16 mouse cellular contexts compared by ENCODE assay signal in the genomic region with DNA sequence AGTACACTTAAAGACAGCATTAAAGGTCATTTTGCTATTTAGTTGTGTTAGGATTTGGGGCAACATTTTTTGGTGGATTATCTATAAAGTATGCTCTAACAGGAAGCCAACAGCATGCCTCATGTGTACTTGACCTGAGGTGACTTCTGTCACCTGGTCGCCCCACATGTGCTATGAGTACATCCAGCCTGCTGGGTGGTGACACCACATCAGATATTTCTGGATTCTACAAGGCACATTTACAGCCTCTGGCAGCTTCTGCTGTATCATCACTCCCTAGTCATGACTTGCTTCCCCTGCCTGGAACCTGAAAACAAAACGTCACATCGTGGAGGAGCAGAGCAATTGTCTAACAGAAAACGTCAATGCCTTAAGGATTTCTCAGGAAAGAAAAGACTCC.
A peak's percentile ranks its signal among the peaks of the same experiment; 100 is the strongest.
DNase-seq lines count a peak whose midpoint lies in the region; ATAC-seq and TF ChIP-seq lines count a peak whose summit lies in the region.
"Had no signal": no experiment of that assay in that cellular context is flagged by ENCODE, and none has a peak within 500 bp of the region (broad histone marks: within the 10 kb centered on the region; RNA-seq: fewer than 3 reads in every experiment).

No protein-coding gene starts in this region.

- no peak overlapping the region for H3K4me2 ChIP-seq in heart, embryonic 11.5 days
- H3K4me2 ChIP-seq: embryonic facial prominence, embryonic 12.5 days; forebrain, embryonic 13.5 days; forebrain, embryonic 15.5 days had no signal

- H3K27me3 ChIP-seq in heart, adult 2 months (ENCODE audit: control insufficient read depth, insufficient read depth, low read length): no peaks in the 10 kb centered on the region
- no peaks in the 10 kb centered on the region for H3K27me3 ChIP-seq in heart, embryonic 11.5 days (ENCODE audit: control insufficient read depth, insufficient read depth, low read length)
- H3K27me3 ChIP-seq: embryonic facial prominence, embryonic 12.5 days; forebrain, embryonic 13.5 days; forebrain, embryonic 15.5 days had no signal

- H3K79me2 ChIP-seq in heart, adult 2 months (replicated peaks; ENCODE audit: control insufficient read depth, insufficient read depth, low read length): no peaks in the 10 kb centered on the region

- 0 out of 2 replicates have a peak, but pooled peaks have one; percentile 55 for TF ChIP-seq EP300 in heart, adult 2 months (IDR thresholded peaks at IDR 0.05; ENCODE audit: insufficient read depth, low read depth, low read length)

- no peaks in the 10 kb centered on the region for H3K9me3 ChIP-seq in heart, embryonic 11.5 days (replicated peaks; ENCODE audit: control insufficient read depth, low read length)
- H3K9me3 ChIP-seq: embryonic facial prominence, embryonic 10.5 days; embryonic facial prominence, embryonic 12.5 days; forebrain, embryonic 13.5 days; forebrain, embryonic 15.5 days had no signal

- intact Hi-C loops in heart, adult 2 months (cut with DNase I): no loop called here

- DNase-seq in frontal cortex, postnatal 14 days (ENCODE audit: low spot score in 2 of 2): no peak
- DNase-seq in heart, adult 2 months: peak in 1 of 2 experiments; percentile 4
- DNase-seq in heart, postnatal 4 days: no peak
- DNase-seq in heart, adult 9 months (ENCODE audit: low spot score in 2 of 2): peak; percentile 5 to 6
- DNase-seq in brain, adult 2 months (ENCODE audit: low read depth, low spot score): peak; percentile 38
- DNase-seq: adrenal gland, adult 2 months; adrenal gland, postnatal 10 days; adrenal gland, postnatal 25 days; forebrain, postnatal 0 days had no signal

- no peak overlapping the region for H3K9ac ChIP-seq in heart, adult 2 months (ENCODE audit: low read depth, low read length)
- no peak overlapping the region for H3K9ac ChIP-seq in heart, embryonic 11.5 days (ENCODE audit: low read depth, low read length)
- H3K9ac ChIP-seq: embryonic facial prominence, embryonic 12.5 days; forebrain, embryonic 13.5 days; forebrain, embryonic 15.5 days; forebrain, postnatal 0 days had no signal

- H3K4me1 ChIP-seq in heart, adult 2 months (ENCODE audit: control insufficient read depth, insufficient read depth, low read length): no peaks in the 10 kb centered on the region
- no peaks in the 10 kb centered on the region for H3K4me1 ChIP-seq in heart, embryonic 11.5 days (ENCODE audit: control insufficient read depth, insufficient read depth, low read length)
- H3K4me1 ChIP-seq: embryonic facial prominence, embryonic 10.5 days; embryonic facial prominence, embryonic 12.5 days; forebrain, embryonic 13.5 days; forebrain, embryonic 15.5 days had no signal

- H3K27ac ChIP-seq in heart, adult 2 months: no peak overlapping the region
- no peak overlapping the region for H3K27ac ChIP-seq in heart, embryonic 11.5 days (ENCODE audit: low read depth, low read length)
- H3K27ac ChIP-seq: embryonic facial prominence, embryonic 10.5 days; embryonic facial prominence, embryonic 12.5 days; forebrain, embryonic 13.5 days; forebrain, embryonic 15.5 days had no signal

- H3K4me3 ChIP-seq in heart, adult 2 months: no peak overlapping the region
- no peak overlapping the region for H3K4me3 ChIP-seq in heart, embryonic 11.5 days (ENCODE audit: low read depth, low read length)
- H3K4me3 ChIP-seq: embryonic facial prominence, embryonic 10.5 days; embryonic facial prominence, embryonic 12.5 days; forebrain, embryonic 13.5 days; forebrain, embryonic 15.5 days had no signal

- 47% methylated on average over 4 of the region's 4 CpGs for WGBS in heart, adult 2 months
- 67% methylated on average over 4 of the region's 4 CpGs for WGBS in heart, embryonic 11.5 days (ENCODE audit: insufficient replicate concordance)

- peak; percentile 57; the same call in 1 of the 2 replicates for ATAC-seq in frontal cortex, adult (ENCODE audit: low TSS enrichment)
- ATAC-seq in heart, embryonic 11.5 days (replicated peaks; ENCODE audit: insufficient number of reproducible peaks, low FRiP score, low TSS enrichment): no peak
- no peak for ATAC-seq in megakaryocyte-erythroid progenitor cell, adult 5-6 weeks (replicated peaks; ENCODE audit: low FRiP score, low TSS enrichment, poor library complexity, severe bottlenecking)
- ATAC-seq: forebrain, embryonic 13.5 days; forebrain, embryonic 15.5 days; forebrain, postnatal 0 days had no signal

- no peak for TF ChIP-seq CTCF in heart, adult 2 months (IDR thresholded peaks at IDR 0.05)

- no peaks in the 10 kb centered on the region for H3K36me3 ChIP-seq in heart, adult 2 months (ENCODE audit: control insufficient read depth, insufficient read depth, low read length)
- no peaks in the 10 kb centered on the region for H3K36me3 ChIP-seq in heart, embryonic 11.5 days (ENCODE audit: control insufficient read depth, insufficient read depth, low read length)
- H3K36me3 ChIP-seq: embryonic facial prominence, embryonic 10.5 days; embryonic facial prominence, embryonic 12.5 days; forebrain, embryonic 15.5 days had no signal

- no peak for TF ChIP-seq POLR2A in heart, adult 2 months (IDR thresholded peaks at IDR 0.05; ENCODE audit: insufficient read depth, low read depth, low read length)

Comparison
In these comparisons a context has a peak if more than half of its experiments do, and no peak if none do; other contexts are left out.
1. DNase-seq: peak in heart, adult 9 months (2 of 2) and brain, adult 2 months (single experiment); none in frontal cortex, postnatal 14 days (0 of 2) and heart, postnatal 4 days (single experiment).